Mouse (Mus musculus) bone marrow macrophage, adult 2 months (primary cell): ENCODE measurements around the gene Dll1. TPM values are rescaled to one million over a fixed set of nuclear protein-coding genes. Genes with fewer than 3 reads are reported as not detected.
A peak's percentile ranks its signal among the peaks of the same experiment; 100 is the strongest.

Experiments used
- H3K27ac ChIP-seq: 2 replicates; pipeline ENCODE4 v1.5.1; 2012; ENCODE audit warnings: low read depth, low read length; ENCODE audit not compliant: insufficient read depth
- H3K4me1 ChIP-seq: 2 replicates; pipeline ENCODE4 v1.6.1; 2012; ENCODE audit warnings: low read length; ENCODE audit not compliant: control insufficient read depth, insufficient read depth
- H3K4me3 ChIP-seq: 2 replicates; pipeline ENCODE4 v1.5.1; 2012; ENCODE audit warnings: mild to moderate bottlenecking, low read length, moderate library complexity; ENCODE audit not compliant: insufficient read depth
- CTCF ChIP-seq: IDR thresholded peaks from 2 replicates; pipeline ENCODE4 v1.5.1; 2012; ENCODE audit warnings: low read depth, mild to moderate bottlenecking, low read length, moderate library complexity
- POLR2A ChIP-seq: IDR thresholded peaks from 2 replicates; pipeline ENCODE4 v1.6.1; 2012; ENCODE audit warnings: mild to moderate bottlenecking, low read depth, low read length, borderline replicate concordance
- polyA plus RNA-seq: library from polyadenylated mRNA; stranded (reverse); fragments of >200 nt; gene quantifications from 2 replicates; pipeline ENCODE4 v1.2.4, GENCODE M21; 2012; ENCODE audit not compliant: missing spikeins, insufficient read depth, insufficient read length

Gene Dll1
- polyA plus RNA-seq, 1 experiment: not detected

GRCm38 (mm10) chr17:15371967-15372835 lies 4.5 kb downstream of the Dll1 start:
- no peak for TF ChIP-seq CTCF
- no peak for TF ChIP-seq POLR2A
- Histone ChIP-seq H3K27ac (no peak overlapping the region), H3K4me3 (no peak overlapping the region), H3K4me1 (no peaks in the 10 kb centered on the region)

GRCm38 (mm10) chr17:15370401-15370800 lies 6.3 kb downstream of the Dll1 start:
- H3K4me1 ChIP-seq: 0 out of 2 replicates have a peak, but pooled peaks cover 4% of the 10 kb centered on the region
- TF ChIP-seq CTCF (no peak), POLR2A (no peak)
- H3K27ac ChIP-seq: no peak overlapping the region
- H3K4me3 ChIP-seq: no peak overlapping the region

GRCm38 (mm10) chr17:15365650-15366049 lies 11.0 kb downstream of the Dll1 start:
- Histone ChIP-seq H3K4me1 (0 out of 2 replicates have a peak, but pooled peaks cover 4% of the 10 kb centered on the region), H3K4me3 (no peak overlapping the region), H3K27ac (no peak overlapping the region)
- TF ChIP-seq POLR2A (no peak), CTCF (no peak)

GRCm38 (mm10) chr17:15363656-15364055 lies 13.0 kb downstream of the Dll1 start:
- no peak overlapping the region for H3K4me3 ChIP-seq
- H3K27ac ChIP-seq: no peak overlapping the region
- TF ChIP-seq CTCF (no peak), POLR2A (no peak)
- 0 out of 2 replicates have a peak, but pooled peaks cover 4% of the 10 kb centered on the region for H3K4me1 ChIP-seq

- Histone ChIP-seq H3K4me3 (no peak overlapping the region), H3K4me1 (peaks cover 3% of the 10 kb centered on the region; the same call in 1 of the 2 replicates), H3K27ac (no peak overlapping the region)
- TF ChIP-seq CTCF (no peak), POLR2A (no peak)
These were observed 19.6 kb downstream of the Dll1 start for GRCm38 (mm10) chr17:15357071-15357470.

- H3K27ac ChIP-seq: no peak overlapping the region
- TF ChIP-seq CTCF (no peak), POLR2A (no peak)
- peaks cover 3% of the 10 kb centered on the region; the same call in 1 of the 2 replicates for H3K4me1 ChIP-seq
- H3K4me3 ChIP-seq: no peak overlapping the region
These were observed 20.1 kb downstream of the Dll1 start for GRCm38 (mm10) chr17:15356526-15356925.

- Histone ChIP-seq H3K4me3 (no peak overlapping the region), H3K27ac (no peak overlapping the region), H3K4me1 (peaks cover 3% of the 10 kb centered on the region; the same call in 1 of the 2 replicates)
- TF ChIP-seq POLR2A (no peak), CTCF (no peak)
These were observed 21.6 kb downstream of the Dll1 start for GRCm38 (mm10) chr17:15355072-15355471.

- TF ChIP-seq CTCF: no peak
- peaks cover 3% of the 10 kb centered on the region; the same call in 1 of the 2 replicates for H3K4me1 ChIP-seq
- H3K27ac ChIP-seq: no peak overlapping the region
- H3K4me3 ChIP-seq: no peak overlapping the region
These were observed 22.7 kb downstream of the Dll1 start for GRCm38 (mm10) chr17:15354006-15354405.

GRCm38 (mm10) chr17:15352869-15353610 lies 23.6 kb downstream of the Dll1 start:
- Histone ChIP-seq H3K4me1 (peaks cover 3% of the 10 kb centered on the region; the same call in 1 of the 2 replicates), H3K4me3 (no peak overlapping the region), H3K27ac (0 out of 2 replicates have a peak overlapping the region, but pooled peaks have one; percentile 19)
- no peak for TF ChIP-seq CTCF

GRCm38 (mm10) chr17:15350152-15350551 lies 26.5 kb downstream of the Dll1 start:
- TF ChIP-seq CTCF: no peak
- H3K27ac ChIP-seq: no peak overlapping the region
- no peak overlapping the region for H3K4me3 ChIP-seq
- peaks cover 3% of the 10 kb centered on the region; the same call in 1 of the 2 replicates for H3K4me1 ChIP-seq
